Mouse (Mus musculus) limb, embryonic 14.5 days (tissue): ENCODE measurements around the gene Nde1. TPM values are rescaled to one million over a fixed set of nuclear protein-coding genes. Genes with fewer than 3 reads are reported as not detected.
A peak's percentile ranks its signal among the peaks of the same experiment; 100 is the strongest.

ENCODE experiments used
- ATAC-seq: fragments of 200-750 bp; cut with Nextera tagmentation; 2 replicates; pipeline ENCODE4 v1.8.0; 2017; ENCODE audit warnings: low read depth, moderate number of reproducible peaks, moderate TSS enrichment; ENCODE audit not compliant: low FRiP score
- DNase-seq: peaks from one replicate; pipeline ENCODE4 v3.0.0-alpha.2; 2015; ENCODE audit warnings: low spot score
- H3K27ac ChIP-seq: fragments of 300-500 bp; sonication (generic); replicated peaks from 2 replicates; pipeline ENCODE4 v1.5.1; 2014; ENCODE audit warnings: low read depth, mild to moderate bottlenecking, low read length, moderate library complexity, mixed read lengths
- H3K27me3 ChIP-seq: fragments of 300-500 bp; sonication (generic); 2 replicates; pipeline ENCODE4 v1.6.1; 2014; ENCODE audit warnings: low read length, mixed read lengths; ENCODE audit not compliant: control insufficient read depth, insufficient read depth
- H3K36me3 ChIP-seq: fragments of 300-500 bp; sonication (generic); 2 replicates; pipeline ENCODE4 v1.6.1; 2014; ENCODE audit warnings: mild to moderate bottlenecking, low read length, moderate library complexity, mixed read lengths; ENCODE audit not compliant: control insufficient read depth, insufficient read depth
- H3K4me1 ChIP-seq: fragments of 300-500 bp; sonication (generic); 2 replicates; pipeline ENCODE4 v1.6.1; 2014; ENCODE audit warnings: antibody characterized with exemption, low read length, mixed read lengths; ENCODE audit not compliant: control insufficient read depth, insufficient read depth
- H3K4me2 ChIP-seq: fragments of 300-500 bp; sonication (generic); replicated peaks from 2 replicates; pipeline ENCODE4 v1.6.1; 2014; ENCODE audit warnings: low read depth, mild to moderate bottlenecking, low read length, moderate library complexity; ENCODE audit not compliant: severe bottlenecking
- H3K4me3 ChIP-seq: fragments of 300-500 bp; sonication (generic); replicated peaks from 2 replicates; pipeline ENCODE4 v1.5.1; 2014; ENCODE audit warnings: low read length
- H3K9ac ChIP-seq: fragments of 300-500 bp; sonication (generic); 2 replicates; pipeline ENCODE4 v1.6.1; 2014; ENCODE audit warnings: mild to moderate bottlenecking, low read depth, low read length, moderate library complexity; ENCODE audit not compliant: severe bottlenecking
- H3K9me3 ChIP-seq: fragments of 300-500 bp; sonication (generic); 2 replicates; pipeline ENCODE4 v1.6.1; 2016; ENCODE audit warnings: low read length; ENCODE audit not compliant: control insufficient read depth
- POLR2A ChIP-seq: fragments of 200-500 bp; IDR thresholded peaks from 2 replicates; pipeline ENCODE4 v1.8.0; 2012; ENCODE audit warnings: inconsistent platforms, mild to moderate bottlenecking, moderate library complexity, borderline replicate concordance; ENCODE audit not compliant: insufficient read depth, insufficient read length; ENCODE audit errors: extremely low read depth
- WGBS: fragments of 180-500 bp; shearing (Covaris S2); extraction: QIAGEN DNeasy Blood & Tissue Kit; methylation state at CpG from one replicate; pipeline ENCODE4 v1.1.7; 2014; 5-methylcytosine and 5-hydroxymethylcytosine counted together
- microRNA counts: library from miRNA; unstranded; fragments of <30 nt; microRNA quantifications from one replicate; lab custom pipeline; 2016
- microRNA-seq: library from miRNA; unstranded; fragments of <30 nt; microRNA quantifications from one replicate; pipeline ENCODE4, GENCODE M21; 2016
- polyA plus RNA-seq, 2 experiments: library from polyadenylated mRNA; depleted of rRNA in 1 of 2; stranded (reverse) in 1 of 2; unstranded in 1 of 2; fragments of >200 nt; fragmentation: Nextera tagmentation in 1 of 2; extraction: Ambion mirVana in 1 of 2; gene quantifications; 2 replicates each; pipeline versions ENCODE4 v1.2.1 to v1.2.3; 2012 to 2014

Nde1 gene
- polyA plus RNA-seq, 2 experiments = 89.1 to 89.9 TPM

GRCm38 (mm10) chr16:14198798-14199197 lies 35.7 kb downstream of the Nde1 start:
- H3K4me2 ChIP-seq = no peak overlapping the region
- TF ChIP-seq POLR2A = no peak
- DNase-seq (no peak), ATAC-seq (no peak)
- H3K9ac ChIP-seq = no peak overlapping the region
- H3K36me3 ChIP-seq = no peaks in the 10 kb centered on the region
- no peaks in the 10 kb centered on the region for H3K4me1 ChIP-seq
- no peak overlapping the region for H3K27ac ChIP-seq
- 71% methylated on average over 4 of the region's 4 CpGs for WGBS
- H3K9me3 ChIP-seq = no peaks in the 10 kb centered on the region
- H3K4me3 ChIP-seq = no peak overlapping the region
- H3K27me3 ChIP-seq = no peaks in the 10 kb centered on the region

DNA sequence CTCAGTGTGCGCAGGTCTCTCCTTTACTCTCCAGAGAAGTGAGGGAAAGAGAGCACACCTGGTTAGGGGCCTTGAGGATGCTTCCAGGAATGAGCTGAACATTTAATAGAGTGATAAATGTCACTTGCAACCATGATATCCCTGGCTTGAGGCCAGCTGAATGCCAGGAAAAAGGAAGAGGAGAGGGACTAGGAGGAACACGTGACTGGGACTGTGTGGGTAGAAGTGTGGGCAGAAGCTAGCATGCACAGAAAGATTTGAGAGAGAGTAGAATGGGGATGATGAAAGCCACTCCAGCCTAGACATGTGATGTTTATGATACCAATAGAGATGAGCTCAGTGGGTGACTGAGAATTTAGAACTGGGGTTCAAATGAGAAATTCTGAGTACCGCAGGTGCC lies 52.1 kb downstream of the Nde1 start:
- no peak for ATAC-seq

DNA sequence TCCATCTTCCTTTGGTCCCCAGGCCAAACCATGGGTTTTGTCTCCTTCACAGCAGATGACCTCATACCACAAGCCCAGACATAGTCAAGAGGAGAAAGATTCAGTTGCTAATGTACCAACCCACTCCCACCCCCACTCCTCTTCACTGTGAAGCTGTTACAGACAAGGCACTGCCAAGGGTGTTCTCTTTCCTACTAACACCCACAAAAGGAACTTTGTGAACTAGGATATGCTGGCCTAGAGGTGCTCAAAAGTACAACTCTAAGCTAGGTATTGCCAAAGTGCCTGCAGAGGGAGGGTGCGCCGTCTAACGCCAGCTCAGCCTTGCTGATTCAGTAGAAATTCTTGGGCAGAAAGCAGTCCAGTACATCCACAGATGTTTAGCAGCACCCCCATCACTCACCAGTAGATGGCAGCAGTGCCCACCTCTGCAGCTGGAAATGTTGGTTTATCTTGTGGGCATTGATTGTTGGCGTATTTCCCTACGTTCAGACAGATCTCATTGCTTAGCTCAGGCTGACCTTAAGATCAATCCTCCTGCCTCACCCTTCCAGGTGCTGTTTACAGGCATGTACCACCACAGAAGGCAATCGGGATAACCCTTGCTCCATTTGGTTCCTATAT lies 74.1 kb downstream of the Nde1 start:
- WGBS = 18% methylated on average over 6 of the region's 6 CpGs
- Histone ChIP-seq H3K27ac (no peak overlapping the region), H3K9ac (no peak overlapping the region), H3K4me3 (no peak overlapping the region), H3K27me3 (no peaks in the 10 kb centered on the region), H3K9me3 (no peaks in the 10 kb centered on the region), H3K36me3 (no peaks in the 10 kb centered on the region), H3K4me2 (no peak overlapping the region), H3K4me1 (no peaks in the 10 kb centered on the region)
- no peak for TF ChIP-seq POLR2A
- ATAC-seq (peak; percentile 62; the same call in 1 of the 2 replicates), DNase-seq (peak; percentile 75)

More for the DNA sequence above, 52.1 kb downstream of the Nde1 start:
- no peaks in the 10 kb centered on the region for H3K4me1 ChIP-seq
- H3K27me3 ChIP-seq = no peaks in the 10 kb centered on the region
- no peak for DNase-seq
- H3K27ac ChIP-seq = no peak overlapping the region
- 81% methylated on average over 3 of the region's 3 CpGs for WGBS
- no peak overlapping the region for H3K4me2 ChIP-seq
- H3K9me3 ChIP-seq = no peaks in the 10 kb centered on the region
- no peaks in the 10 kb centered on the region for H3K36me3 ChIP-seq
- no peak overlapping the region for H3K4me3 ChIP-seq
- no peak overlapping the region for H3K9ac ChIP-seq
- TF ChIP-seq POLR2A = no peak

GRCm38 (mm10) chr16:14242059-14242458 lies 79.0 kb downstream of the Nde1 start:
- H3K27ac ChIP-seq = no peak overlapping the region
- no peak overlapping the region for H3K9ac ChIP-seq
- no peak overlapping the region for H3K4me3 ChIP-seq
- 73% methylated on average over 3 of the region's 3 CpGs for WGBS
- H3K9me3 ChIP-seq = no peaks in the 10 kb centered on the region
- H3K4me2 ChIP-seq = no peak overlapping the region
- H3K27me3 ChIP-seq = no peaks in the 10 kb centered on the region
- H3K4me1 ChIP-seq = no peaks in the 10 kb centered on the region
- ATAC-seq = no peak
- no peaks in the 10 kb centered on the region for H3K36me3 ChIP-seq
- no peak for TF ChIP-seq POLR2A
- DNase-seq = no peak

MicroRNAs within 50 kb of the gene (microRNA counts, 519-probe panel; counts per million panel counts)
- microRNA mmu-miR-484 (lab: Ali Mortazavi, UCI) = 2,910 counts per million, percentile 52 among the panel's probes with 10 or more counts

Small RNA genes lying within 50 kb of the gene (microRNA-seq; reads per million reads assigned to microRNA genes)
- not detected for gene Gm27671
- gene Mir484 = 1,927 reads per million, percentile 79 among the genes with 10 or more reads in this experiment

Other genes starting within 250 kb of the Nde1 start
- 2.9 and 3.0 TPM in 2 replicates for gene 2900011O08Rik, start 176.7 kb upstream of the Nde1 start, polyA plus RNA-seq (2012; rRNA removed)
- gene 2900011O08Rik, start 176.7 kb upstream of the Nde1 start, polyA plus RNA-seq (2014; fragmentation: Nextera tagmentation; extraction: Ambion mirVana) = 2.5 and 3.7 TPM in 2 replicates
- 0.12 and 0.13 TPM in 2 replicates for gene Ifitm7, start 176.4 kb upstream of the Nde1 start, polyA plus RNA-seq (2012; rRNA removed)
- not detected in 2 replicates for gene Ifitm7, start 176.4 kb upstream of the Nde1 start, polyA plus RNA-seq (2014; fragmentation: Nextera tagmentation; extraction: Ambion mirVana)
- gene Marf1, start 76 bp downstream of the Nde1 start, polyA plus RNA-seq (2012; rRNA removed) = 19.3 and 20.0 TPM in 2 replicates
- 17.8 and 20.6 TPM in 2 replicates for gene Marf1, start 76 bp downstream of the Nde1 start, polyA plus RNA-seq (2014; fragmentation: Nextera tagmentation; extraction: Ambion mirVana)
- gene Myh11, start 128.1 kb downstream of the Nde1 start, polyA plus RNA-seq (2012; rRNA removed) = 0.86 and 1.2 TPM in 2 replicates
- gene Myh11, start 128.1 kb downstream of the Nde1 start, polyA plus RNA-seq (2014; fragmentation: Nextera tagmentation; extraction: Ambion mirVana) = 0.87 and 1.5 TPM in 2 replicates
- gene Fopnl, start 154.1 kb downstream of the Nde1 start, polyA plus RNA-seq (2012; rRNA removed) = 65.2 and 79.4 TPM in 2 replicates
- gene Fopnl, start 154.1 kb downstream of the Nde1 start, polyA plus RNA-seq (2014; fragmentation: Nextera tagmentation; extraction: Ambion mirVana) = 143 and 161 TPM in 2 replicates
- gene Abcc1, start 198.3 kb downstream of the Nde1 start, polyA plus RNA-seq (2012; rRNA removed) = 11.0 and 11.3 TPM in 2 replicates
- gene Abcc1, start 198.3 kb downstream of the Nde1 start, polyA plus RNA-seq (2014; fragmentation: Nextera tagmentation; extraction: Ambion mirVana) = 8.9 and 10.4 TPM in 2 replicates